Mouse (Mus musculus) intestine, embryonic 16.5 days (tissue): ENCODE measurements around the gene Olfr251. TPM values are rescaled to one million over a fixed set of nuclear protein-coding genes. Genes with fewer than 3 reads are reported as not detected.

Experiments used
- polyA plus RNA-seq: library from polyadenylated mRNA; unstranded; fragments of >200 nt; fragmentation: Nextera tagmentation; extraction: Ambion mirVana; gene quantifications from 2 replicates; pipeline ENCODE4 v1.2.1, GENCODE M21; 2015

The Olfr251 gene
- polyA plus RNA-seq, 1 experiment from 2014 or later, result not detected

Other genes with a start within 250 kb of the Olfr251 start
- gene Olfr890, start 234.6 kb upstream of the Olfr251 start, polyA plus RNA-seq, result not detected in 2 replicates
- gene Olfr891, start 196.3 kb upstream of the Olfr251 start, polyA plus RNA-seq, result not detected in 2 replicates
- not detected in 2 replicates for gene Olfr893, start 168.7 kb upstream of the Olfr251 start, polyA plus RNA-seq
- not detected in 2 replicates for gene Olfr894, start 159.0 kb upstream of the Olfr251 start, polyA plus RNA-seq
- gene Olfr143, start 124.3 kb upstream of the Olfr251 start, polyA plus RNA-seq, result not detected in 2 replicates
- gene Olfr895, start 109.2 kb upstream of the Olfr251 start, polyA plus RNA-seq, result not detected in 2 replicates
- not detected in 2 replicates for gene Olfr896-ps1, start 86.0 kb upstream of the Olfr251 start, polyA plus RNA-seq
- not detected in 2 replicates for gene Olfr25, start 48.0 kb upstream of the Olfr251 start, polyA plus RNA-seq
- gene Olfr898, start 28.7 kb upstream of the Olfr251 start, polyA plus RNA-seq, result not detected in 2 replicates
- not detected in 2 replicates for gene Olfr250, start 10.2 kb upstream of the Olfr251 start, polyA plus RNA-seq
- not detected in 2 replicates for gene Olfr147, start 24.6 kb downstream of the Olfr251 start, polyA plus RNA-seq
- gene Olfr901, start 52.4 kb downstream of the Olfr251 start, polyA plus RNA-seq, result not detected in 2 replicates
- gene Olfr902, start 70.6 kb downstream of the Olfr251 start, polyA plus RNA-seq, result not detected in 2 replicates
- gene Olfr904, start 86.1 kb downstream of the Olfr251 start, polyA plus RNA-seq, result not detected in 2 replicates
- gene Olfr905, start 94.0 kb downstream of the Olfr251 start, polyA plus RNA-seq, result not detected in 2 replicates
- gene Olfr906, start 110.0 kb downstream of the Olfr251 start, polyA plus RNA-seq, result not detected in 2 replicates
- not detected in 2 replicates for gene Olfr907, start 118.7 kb downstream of the Olfr251 start, polyA plus RNA-seq
- gene Olfr911-ps1, start 144.5 kb downstream of the Olfr251 start, polyA plus RNA-seq, result not detected in 2 replicates
- gene Olfr910, start 160.8 kb downstream of the Olfr251 start, polyA plus RNA-seq, result not detected in 2 replicates
- not detected in 2 replicates for gene Olfr912, start 203.1 kb downstream of the Olfr251 start, polyA plus RNA-seq
- not detected in 2 replicates for gene Olfr913, start 215.7 kb downstream of the Olfr251 start, polyA plus RNA-seq
- not detected in 2 replicates for gene Olfr914, start 228.0 kb downstream of the Olfr251 start, polyA plus RNA-seq